Mouse (Mus musculus) stomach, postnatal 0 days (tissue): ENCODE data around the gene Myo1c.

Experiments used
- CTCF ChIP-seq: IDR thresholded peaks from 2 replicates; pipeline ENCODE4 v1.5.1; 2016; ENCODE audit warnings: antibody characterized with exemption, low read depth, mild to moderate bottlenecking, moderate library complexity
- EP300 ChIP-seq: optimal IDR thresholded peaks from 2 replicates; pipeline ENCODE3; 2016; ENCODE audit warnings: antibody characterized with exemption

DNA sequence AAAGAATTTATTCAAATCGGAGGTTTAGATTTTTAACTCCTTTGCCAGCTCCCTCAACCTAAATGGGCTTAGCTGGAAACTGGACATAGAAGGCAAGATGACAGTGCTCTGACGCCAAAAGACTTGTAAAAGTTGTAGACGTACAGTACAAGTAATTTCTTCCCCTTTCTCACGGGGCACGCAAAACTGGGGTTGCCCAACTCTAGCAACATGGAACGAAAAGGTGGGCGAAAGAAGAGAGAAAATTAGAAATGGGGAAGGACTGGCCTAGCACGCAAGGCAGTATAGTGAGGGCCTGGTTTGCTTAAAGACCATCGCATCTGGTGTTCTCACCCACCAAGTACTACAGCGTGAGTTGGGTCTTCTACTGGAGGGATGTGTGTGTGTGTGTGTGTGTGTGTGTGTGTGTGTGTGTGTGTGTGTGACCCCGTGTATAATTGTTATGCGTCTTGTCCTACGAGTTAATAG, 688 bp downstream of the Myo1c start:
- TF ChIP-seq CTCF (no peak), EP300 (no peak)
